Mouse (Mus musculus): Measurements from ENCODE around the gene Fem1a.

GRCm38 (mm10) chr17:56302363-56302996 is 45.9 kb downstream of the Fem1a start:
- TF ChIP-seq CTCF (IDR thresholded peaks at IDR 0.05; ENCODE audit: borderline replicate concordance, extremely low read depth, insufficient read depth, insufficient read length) (no peak), POLR2A (IDR thresholded peaks at IDR 0.05; ENCODE audit: borderline replicate concordance, extremely low read depth, insufficient read depth, insufficient read length, poor library complexity, severe bottlenecking) (no peak)

All from brain, embryonic 14.5 days (tissue).